Mouse (Mus musculus) lung, postnatal 0 days (tissue): ENCODE measurements around the gene Cacna1g. TPM values are rescaled to one million over a fixed set of nuclear protein-coding genes. Genes with fewer than 3 reads are reported as not detected.

Experiments used
- ATAC-seq: fragments of 200-750 bp; cut with Nextera tagmentation; 2 replicates; pipeline ENCODE4 v1.8.0; 2017; ENCODE audit warnings: moderate library complexity
- DNase-seq: peaks from one replicate; pipeline ENCODE4 v3.0.0-alpha.2; 2016; ENCODE audit warnings: low spot score
- H3K27ac ChIP-seq: fragments of 300-500 bp; sonication (generic); 2 replicates; pipeline ENCODE4 v1.5.1; 2014; ENCODE audit warnings: antibody characterized with exemption, mild to moderate bottlenecking, low read length, mixed read lengths
- H3K27me3 ChIP-seq: fragments of 300-500 bp; sonication (generic); replicated peaks from 2 replicates; pipeline ENCODE4 v1.6.1; 2014; ENCODE audit warnings: low read length, mixed read lengths; ENCODE audit not compliant: insufficient read depth
- H3K36me3 ChIP-seq: fragments of 300-500 bp; sonication (generic); 2 replicates; pipeline ENCODE4 v1.6.1; 2014; ENCODE audit warnings: low read length, mixed read lengths; ENCODE audit not compliant: insufficient read depth
- H3K4me1 ChIP-seq: fragments of 300-500 bp; sonication (generic); 2 replicates; pipeline ENCODE4 v1.6.1; 2014; ENCODE audit warnings: antibody characterized with exemption, low read depth, low read length, mixed read lengths; ENCODE audit not compliant: insufficient read depth
- H3K4me2 ChIP-seq: fragments of 300-500 bp; sonication (generic); replicated peaks from 2 replicates; pipeline ENCODE4 v1.6.1; 2014; ENCODE audit warnings: low read depth, mild to moderate bottlenecking, low read length, moderate library complexity, mixed read lengths
- H3K4me3 ChIP-seq: fragments of 300-500 bp; sonication (generic); 2 replicates; pipeline ENCODE4 v1.5.1; 2014; ENCODE audit warnings: low read depth, low read length
- H3K9ac ChIP-seq: fragments of 300-500 bp; sonication (generic); replicated peaks from 2 replicates; pipeline ENCODE4 v1.6.1; 2014; ENCODE audit warnings: low read depth, mild to moderate bottlenecking
- H3K9me3 ChIP-seq: fragments of 300-500 bp; sonication (generic); 2 replicates; pipeline ENCODE4 v1.6.1; 2016; ENCODE audit warnings: low read length, mixed read lengths
- CTCF ChIP-seq: IDR thresholded peaks from 2 replicates; pipeline ENCODE4 v1.5.1; 2016; ENCODE audit warnings: antibody characterized with exemption, mild to moderate bottlenecking
- EP300 ChIP-seq: IDR thresholded peaks from 2 replicates; pipeline ENCODE4 v1.6.1; 2016; ENCODE audit warnings: antibody characterized with exemption, mild to moderate bottlenecking, control low read depth
- WGBS: fragments of 180-500 bp; shearing (Covaris S2); extraction: QIAGEN DNeasy Blood & Tissue Kit; methylation state at CpG from one replicate; pipeline ENCODE4 v1.1.7; 2014; 5-methylcytosine and 5-hydroxymethylcytosine counted together
- polyA plus RNA-seq: library from polyadenylated mRNA; unstranded; fragments of >200 nt; fragmentation: Nextera tagmentation; extraction: Ambion mirVana; gene quantifications from 2 replicates; pipeline ENCODE4 v1.2.1, GENCODE M21; 2015

Cacna1g gene
- polyA plus RNA-seq, 1 experiment from 2014 or later = 1.4 TPM

- H3K27ac ChIP-seq = no peak overlapping the region
- 52% methylated on average over 6 of the region's 6 CpGs for WGBS
- no peaks in the 10 kb centered on the region for H3K27me3 ChIP-seq
- no peak overlapping the region for H3K4me3 ChIP-seq
- H3K4me1 ChIP-seq = peaks cover 5% of the 10 kb centered on the region; the same call in 1 of the 2 replicates
- H3K4me2 ChIP-seq = no peak overlapping the region
- no peak overlapping the region for H3K9ac ChIP-seq
- ATAC-seq = no peak
- no peak for TF ChIP-seq EP300
- no peak for TF ChIP-seq CTCF
- no peaks in the 10 kb centered on the region for H3K36me3 ChIP-seq
- DNase-seq = no peak
- no peaks in the 10 kb centered on the region for H3K9me3 ChIP-seq
These were observed 84.1 kb downstream of the Cacna1g start for GRCm38 (mm10) chr11:94389724-94390396.

GRCm38 (mm10) chr11:94389021-94389420 is 85.0 kb downstream of the Cacna1g start:
- no peak overlapping the region for H3K4me2 ChIP-seq
- no peaks in the 10 kb centered on the region for H3K36me3 ChIP-seq
- no peak for ATAC-seq
- no peak overlapping the region for H3K9ac ChIP-seq
- DNase-seq = no peak
- no peaks in the 10 kb centered on the region for H3K27me3 ChIP-seq
- H3K27ac ChIP-seq = no peak overlapping the region
- no peak overlapping the region for H3K4me3 ChIP-seq
- no peak for TF ChIP-seq CTCF
- H3K9me3 ChIP-seq = no peaks in the 10 kb centered on the region
- 55% methylated on average over 4 of the region's 4 CpGs for WGBS
- peaks cover 5% of the 10 kb centered on the region; the same call in 1 of the 2 replicates for H3K4me1 ChIP-seq

- TF ChIP-seq EP300 (no peak), CTCF (no peak)
- no peak overlapping the region for H3K4me2 ChIP-seq
- WGBS = 53% methylated on average over 4 of the region's 4 CpGs
These were observed 86.2 kb downstream of the Cacna1g start for GRCm38 (mm10) chr11:94387756-94388155.

GRCm38 (mm10) chr11:94385977-94386771 is 87.8 kb downstream of the Cacna1g start:
- DNase-seq (peak; percentile 68), ATAC-seq (peak; percentile 81)
- Histone ChIP-seq H3K9me3 (no peaks in the 10 kb centered on the region), H3K9ac (no peak overlapping the region), H3K27me3 (no peaks in the 10 kb centered on the region), H3K27ac (peak overlapping the region; percentile 69; the same call in 1 of the 2 replicates), H3K4me2 (no peak overlapping the region), H3K4me1 (peaks cover 5% of the 10 kb centered on the region; the same call in 1 of the 2 replicates), H3K4me3 (no peak overlapping the region), H3K36me3 (no peaks in the 10 kb centered on the region)
- WGBS = 14% methylated on average over 12 of the region's 12 CpGs
- peak; percentile 37; the same call in 1 of the 2 replicates for TF ChIP-seq CTCF
- TF ChIP-seq EP300 = no peak

More at GRCm38 (mm10) chr11:94387756-94388155, 86.2 kb downstream of the Cacna1g start:
- no peak for DNase-seq
- Histone ChIP-seq H3K9me3 (no peaks in the 10 kb centered on the region), H3K9ac (no peak overlapping the region), H3K27me3 (no peaks in the 10 kb centered on the region), H3K27ac (no peak overlapping the region), H3K36me3 (no peaks in the 10 kb centered on the region), H3K4me3 (no peak overlapping the region), H3K4me1 (peaks cover 5% of the 10 kb centered on the region; the same call in 1 of the 2 replicates)
- ATAC-seq = no peak

GRCm38 (mm10) chr11:94379736-94380135 is 94.3 kb downstream of the Cacna1g start:
- H3K27ac ChIP-seq = no peak overlapping the region
- ATAC-seq = no peak
- WGBS = 58% methylated on average over 8 of the region's 8 CpGs

GRCm38 (mm10) chr11:94379061-94379460 is 94.9 kb downstream of the Cacna1g start:
- Histone ChIP-seq H3K9ac (no peak overlapping the region), H3K27ac (no peak overlapping the region), H3K9me3 (no peaks in the 10 kb centered on the region), H3K27me3 (no peaks in the 10 kb centered on the region), H3K4me3 (no peak overlapping the region), H3K4me2 (no peak overlapping the region), H3K36me3 (no peaks in the 10 kb centered on the region), H3K4me1 (no peaks in the 10 kb centered on the region)
- WGBS = 48% methylated on average over 2 of the region's 2 CpGs
- DNase-seq = no peak
- no peak for TF ChIP-seq EP300
- TF ChIP-seq CTCF = no peak
- no peak for ATAC-seq

More at GRCm38 (mm10) chr11:94379736-94380135, 94.3 kb downstream of the Cacna1g start:
- no peaks in the 10 kb centered on the region for H3K27me3 ChIP-seq
- no peak overlapping the region for H3K4me2 ChIP-seq
- no peak overlapping the region for H3K4me3 ChIP-seq
- H3K4me1 ChIP-seq = no peaks in the 10 kb centered on the region
- no peak overlapping the region for H3K9ac ChIP-seq
- no peaks in the 10 kb centered on the region for H3K9me3 ChIP-seq
- no peaks in the 10 kb centered on the region for H3K36me3 ChIP-seq
- no peak for DNase-seq
- TF ChIP-seq EP300 (no peak), CTCF (no peak)
